Mouse (Mus musculus) c-Kit-negative CD71-positive TER-119-positive erythroid progenitor cells, embryonic 14.5 days (primary cell): ENCODE results near the gene Hbq1b.

Experiments used
- DNase-seq: peaks from one replicate; pipeline ENCODE4 v3.0.0-alpha.2; 2013; ENCODE audit warnings: low read depth, low spot score

Hbq1b gene

DNA sequence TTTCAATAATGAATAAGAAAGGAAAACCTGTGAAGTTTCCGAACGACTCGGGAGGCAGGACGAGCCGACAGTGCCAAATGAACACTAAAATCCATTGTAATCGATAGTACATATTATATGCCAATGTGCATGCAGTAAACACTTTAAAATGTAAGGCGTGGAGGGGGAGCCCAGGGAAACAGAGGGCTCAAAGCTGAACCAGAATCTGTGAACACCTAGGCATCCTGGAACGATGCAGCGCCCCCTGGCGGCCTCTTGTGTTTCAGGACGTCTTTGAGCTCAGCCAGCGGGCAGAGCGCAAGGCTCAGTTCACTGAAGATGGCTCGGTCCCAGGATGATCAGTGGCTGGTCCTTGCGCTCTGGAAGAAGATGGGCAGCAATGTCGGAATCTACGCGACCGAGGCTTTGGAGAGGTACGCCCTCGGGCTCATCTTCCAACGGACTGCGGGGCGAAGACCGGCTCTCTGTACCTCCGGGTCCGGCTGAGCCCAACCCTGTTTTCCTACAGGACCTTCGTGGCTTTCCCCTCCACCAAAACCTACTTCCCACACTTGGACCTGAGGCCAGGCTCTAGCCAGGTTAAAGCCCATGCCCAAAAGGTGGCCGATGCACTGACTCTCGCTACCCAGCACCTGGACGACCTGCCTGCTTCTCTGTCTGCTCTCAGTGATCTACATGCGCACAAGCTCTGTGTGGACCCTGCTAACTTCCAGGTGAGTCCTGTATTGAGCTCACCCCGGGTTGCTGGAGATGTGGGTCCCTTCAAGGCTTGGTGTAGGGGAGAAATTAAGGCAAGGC lies at the start of gene Hbq1b:
Gene Hbq1b (plus strand): TSS at position 271 of the 798 bp plus-strand sequence.
- peak; percentile 79 for DNase-seq

DNA sequence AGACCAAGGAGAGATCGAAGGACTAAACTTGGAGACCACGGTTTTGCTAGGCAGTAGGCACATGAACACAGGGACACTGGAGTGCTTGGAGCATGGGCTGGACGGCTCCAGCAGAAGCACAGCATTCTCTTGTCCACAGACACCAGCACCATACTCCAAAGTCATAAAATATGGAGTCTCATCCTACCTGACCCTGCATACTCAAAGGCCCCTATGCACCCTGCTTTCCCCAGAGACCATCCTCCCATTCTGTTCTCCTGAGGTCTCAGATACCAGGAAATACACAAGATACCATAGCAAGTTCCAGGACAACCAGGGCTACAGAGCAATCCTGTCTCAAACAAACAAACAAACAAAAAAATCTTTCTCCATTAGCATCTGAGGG lies 49.4 kb upstream of the Hbq1b start:
- DNase-seq, result no peak

DNA sequence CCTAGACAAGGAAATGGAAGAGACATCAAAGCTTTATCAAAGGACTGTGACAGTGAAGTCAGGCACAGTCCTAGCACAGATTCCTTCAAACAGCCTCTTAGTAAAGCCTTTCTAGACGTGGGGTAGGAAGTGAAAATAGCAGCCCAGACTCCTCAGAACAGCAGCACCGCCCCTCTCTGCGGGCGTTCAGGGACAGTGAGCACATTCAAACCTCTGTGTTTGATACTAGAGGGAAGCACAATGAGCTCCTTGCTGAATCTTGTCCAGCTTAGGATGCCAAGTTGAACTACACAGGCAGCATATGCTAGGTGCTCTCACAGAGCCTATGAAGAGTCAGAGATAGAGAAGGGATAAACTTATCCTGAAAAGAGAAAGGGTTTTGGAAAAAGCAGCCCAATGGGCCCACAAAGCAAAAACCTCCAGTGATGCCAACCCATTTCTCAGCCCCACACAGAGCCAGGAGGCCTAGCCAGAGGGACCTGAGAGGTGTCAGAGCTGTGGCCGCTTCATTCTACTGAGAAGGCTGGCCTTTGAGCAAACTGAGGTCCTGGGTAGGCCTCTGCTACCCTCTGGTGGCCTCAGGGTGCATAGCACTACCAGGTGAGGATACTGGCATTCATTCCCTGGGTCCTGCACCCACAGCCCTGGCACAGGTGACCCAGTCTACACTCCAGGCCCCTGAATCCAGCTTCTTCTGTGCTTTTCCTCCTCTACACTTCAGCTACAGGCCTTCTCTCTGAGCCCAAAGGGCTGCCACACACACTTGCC lies 48.5 kb upstream of the Hbq1b start:
- DNase-seq, result peak; percentile 80

DNA sequence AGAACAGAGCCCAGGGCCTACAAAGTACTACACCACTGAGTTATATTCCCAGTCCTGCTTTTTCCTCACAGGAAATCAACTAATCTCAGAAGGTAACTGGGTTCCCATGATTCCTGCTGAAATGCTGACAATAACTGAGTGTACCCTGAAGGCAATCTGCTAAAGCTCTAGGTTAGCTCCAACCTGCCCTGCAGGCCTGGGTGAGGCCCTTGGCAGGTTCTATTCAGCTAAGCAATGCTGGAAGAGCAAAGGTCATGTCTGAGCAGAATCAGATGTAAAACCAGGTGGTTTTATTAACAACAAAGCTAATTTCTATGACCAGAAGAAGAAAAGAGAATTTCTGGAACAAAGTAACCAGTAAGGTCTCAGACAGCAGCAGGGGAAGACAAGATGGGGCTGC lies 45.4 kb upstream of the Hbq1b start:
- no peak for DNase-seq

DNA sequence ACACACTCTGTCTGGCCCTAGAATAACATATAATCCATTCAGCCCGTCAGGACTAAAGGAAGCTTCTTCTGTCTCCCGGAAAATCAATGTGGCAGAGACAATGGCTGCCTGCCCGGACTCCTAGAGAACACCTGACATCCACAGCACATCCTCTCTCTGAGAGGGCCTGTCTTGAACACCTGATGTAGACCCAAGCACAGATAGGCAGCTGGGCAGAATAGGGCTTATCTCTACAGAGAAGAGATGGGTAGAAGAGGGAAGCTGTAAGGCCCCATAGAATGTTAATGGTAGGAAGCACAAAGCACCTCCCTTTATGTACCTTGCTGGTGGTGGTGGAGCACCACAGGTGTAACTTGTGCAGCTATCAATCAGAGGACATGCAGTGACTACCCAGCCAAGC lies 44.6 kb upstream of the Hbq1b start:
- no peak for DNase-seq

DNA sequence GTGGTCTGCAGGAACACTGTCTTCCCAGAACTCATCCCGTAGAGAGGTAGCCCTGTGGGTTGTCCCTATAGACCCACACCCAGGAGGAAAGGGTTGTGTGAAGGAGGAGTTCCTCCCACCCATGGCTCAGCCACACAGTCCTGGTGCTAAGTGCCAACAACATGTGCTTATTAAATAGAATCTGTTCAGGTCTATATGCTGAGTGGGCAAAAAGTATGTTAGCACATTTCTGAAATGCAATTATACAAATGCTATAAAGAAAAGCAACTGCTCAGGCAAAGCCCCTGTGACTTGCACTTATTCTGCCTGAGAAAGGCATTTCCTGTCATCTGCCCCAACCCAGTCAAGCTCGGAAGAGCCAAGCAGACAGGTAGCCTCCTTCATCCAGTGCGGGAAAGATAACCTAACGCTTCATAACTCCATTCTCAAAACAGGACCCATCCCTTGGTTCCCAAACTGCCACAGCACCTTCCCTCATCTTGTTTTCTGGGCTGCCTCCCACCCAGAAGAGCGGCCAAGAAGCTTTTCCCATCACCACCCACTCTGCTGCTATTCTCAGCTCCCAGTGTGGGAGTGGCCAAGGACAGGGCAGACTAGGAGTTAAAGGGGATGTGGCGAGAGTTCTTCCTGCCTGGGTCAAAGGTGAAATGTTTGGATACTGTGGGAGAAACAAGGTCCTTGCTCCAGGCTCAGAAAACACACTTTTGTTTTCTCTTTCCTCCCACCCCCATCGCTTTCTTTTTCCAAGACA lies 43.4 kb upstream of the Hbq1b start:
- DNase-seq, result no peak

DNA sequence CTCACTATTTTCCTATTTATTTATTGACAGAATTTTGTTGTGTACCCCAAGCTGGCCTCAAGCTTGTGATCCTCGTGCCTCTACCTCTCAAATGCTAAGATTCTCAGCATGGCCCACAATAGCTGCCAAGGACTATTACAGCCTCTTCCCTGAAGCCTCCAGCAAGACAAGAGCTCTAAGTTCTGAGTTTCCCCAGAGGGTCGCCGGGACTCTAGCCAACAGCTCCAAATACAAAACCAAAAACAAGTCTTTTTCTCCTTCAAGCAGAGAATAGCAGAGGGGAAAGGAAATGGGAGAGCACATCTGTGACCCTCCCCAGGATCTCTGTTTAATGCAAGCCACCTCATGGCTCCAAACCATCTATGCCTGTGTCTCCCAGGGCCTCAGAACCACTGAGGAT lies 42.7 kb upstream of the Hbq1b start:
- no peak for DNase-seq

DNA sequence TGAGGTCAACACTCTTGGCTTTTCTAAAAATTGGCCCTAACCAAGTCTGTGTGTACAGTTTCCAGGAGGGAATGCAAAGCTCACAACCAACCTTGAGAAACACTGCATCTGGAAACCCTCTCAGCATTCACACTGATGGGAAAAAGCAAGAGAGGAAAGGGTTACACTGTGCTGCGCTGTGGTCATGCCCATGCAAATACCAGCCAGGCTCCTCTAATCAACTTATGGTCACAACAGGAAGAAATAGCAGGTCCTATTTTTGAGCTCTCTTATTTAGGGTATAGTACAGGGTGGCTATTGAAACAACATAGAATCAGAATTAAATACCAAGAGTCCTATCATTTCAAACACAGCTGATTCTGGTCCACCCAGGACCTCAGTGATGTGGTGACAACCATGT lies 42.1 kb upstream of the Hbq1b start:
- no peak for DNase-seq

DNA sequence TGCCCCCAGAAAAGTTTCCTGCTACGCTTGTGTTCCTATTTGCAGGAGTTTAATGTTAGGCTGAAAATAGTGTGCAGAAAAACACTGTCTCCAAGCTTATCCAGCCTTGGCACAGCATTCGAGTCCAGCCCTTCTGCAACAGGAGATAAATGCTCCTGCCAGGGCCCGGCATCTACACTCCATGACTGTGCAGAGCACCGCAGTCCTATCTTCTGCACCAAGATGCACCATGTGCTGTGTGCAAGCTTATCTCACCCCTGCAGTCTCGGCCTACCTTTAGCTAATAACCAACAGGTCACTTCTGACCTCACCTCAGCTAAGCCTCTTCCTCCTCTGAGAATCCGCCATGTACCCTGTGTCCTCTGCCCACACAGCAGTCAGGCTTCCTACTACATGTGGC lies 41.2 kb upstream of the Hbq1b start:
- DNase-seq, result peak; percentile 89

DNA sequence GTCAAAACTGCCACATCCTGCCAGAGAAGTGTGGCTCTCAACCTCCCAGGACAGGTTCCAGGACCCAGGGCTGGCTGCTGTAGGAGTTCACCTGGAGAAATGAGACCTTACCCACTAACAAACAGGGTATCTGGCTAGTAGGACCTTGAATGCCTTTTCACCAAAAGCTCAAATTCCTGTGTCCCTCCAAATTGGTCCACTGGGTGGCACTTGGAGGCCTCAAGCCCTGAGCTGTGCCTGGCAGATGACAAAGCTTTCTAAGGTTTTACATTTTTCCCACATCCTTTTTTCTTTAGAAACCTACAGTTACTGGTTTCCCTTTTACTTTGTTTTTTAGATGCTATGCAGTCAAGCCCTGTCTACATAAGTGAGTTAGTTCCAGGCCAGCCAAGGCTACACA lies 39.7 kb upstream of the Hbq1b start:
- DNase-seq, result no peak

DNA sequence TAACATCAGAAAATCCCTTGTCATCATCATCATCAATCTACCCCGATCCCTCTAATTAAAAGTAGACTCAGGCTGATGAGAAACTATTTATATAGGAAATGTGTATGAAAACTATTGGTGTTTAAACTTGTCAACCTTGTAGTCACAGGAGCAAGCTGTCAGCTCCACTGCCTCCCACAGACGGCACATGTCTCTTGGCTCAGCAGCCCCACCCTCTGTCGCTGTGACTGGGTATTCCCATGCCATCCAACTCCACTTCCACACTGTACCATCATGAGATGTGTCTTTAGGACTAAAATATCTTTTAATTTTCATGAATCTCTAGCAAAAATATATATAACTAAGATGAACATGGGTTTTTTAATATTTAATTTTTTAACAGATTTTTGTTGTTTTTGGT lies 38.4 kb upstream of the Hbq1b start:
- DNase-seq, result no peak

DNA sequence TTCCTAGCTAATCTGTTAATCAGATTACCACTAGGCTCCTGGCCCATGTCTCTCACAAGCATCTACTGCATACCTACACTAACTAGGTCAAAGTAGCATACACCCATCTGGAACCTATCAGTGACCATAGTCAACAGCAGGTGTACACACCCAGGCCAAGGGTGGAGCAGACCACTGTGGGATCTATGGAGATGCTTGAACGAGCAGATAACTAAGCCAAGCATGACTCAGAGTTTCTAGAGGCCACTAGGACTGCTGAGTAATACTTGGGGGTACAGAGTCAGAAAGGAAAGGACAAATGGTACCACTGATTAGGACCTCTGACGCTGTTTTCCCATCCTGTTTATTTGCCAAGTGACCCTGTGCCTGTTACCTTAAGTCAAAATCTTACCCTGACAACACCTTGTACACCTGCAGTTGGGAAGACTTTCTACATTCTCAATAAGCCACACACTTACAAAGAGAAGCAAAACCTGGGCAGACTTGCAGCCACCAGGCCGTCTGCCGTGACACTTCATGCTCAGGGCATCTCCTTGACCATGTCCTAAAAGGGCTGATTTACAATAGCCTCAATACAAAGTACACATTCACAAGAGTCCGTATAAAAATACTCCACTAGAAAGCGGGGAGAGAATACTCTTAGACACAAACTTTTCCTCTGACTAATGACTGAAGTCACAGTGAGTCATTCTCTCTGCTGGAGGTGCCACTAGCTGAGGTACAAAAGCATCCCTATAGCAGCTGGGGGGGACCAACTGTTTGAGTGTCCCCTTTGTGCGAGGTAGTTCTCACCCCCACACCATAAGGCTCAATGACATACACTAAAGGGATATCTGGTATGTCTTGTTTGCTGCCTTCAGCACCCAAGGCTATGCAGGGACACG lies 35.6 kb upstream of the Hbq1b start:
- DNase-seq, result peak; percentile 96

DNA sequence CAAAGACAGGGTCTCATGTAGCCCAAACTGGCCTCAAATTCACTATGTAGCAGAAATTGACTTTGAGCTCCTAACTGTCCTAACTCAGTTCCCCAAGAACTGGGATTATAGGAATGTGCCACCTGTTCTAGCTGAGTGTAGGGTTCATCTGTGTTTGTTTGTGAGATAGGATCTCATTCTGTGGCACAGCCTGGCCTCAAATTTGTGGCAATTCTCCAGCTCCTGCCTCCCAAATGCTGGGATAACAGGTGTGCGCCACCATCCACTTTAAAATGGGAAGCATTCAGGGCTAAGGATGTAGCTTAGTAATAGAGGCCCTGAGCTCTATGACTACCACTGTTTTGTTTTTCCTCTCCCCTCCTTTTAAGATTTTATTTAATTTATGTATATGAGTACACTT lies 33.6 kb upstream of the Hbq1b start:
- no peak for DNase-seq

DNA sequence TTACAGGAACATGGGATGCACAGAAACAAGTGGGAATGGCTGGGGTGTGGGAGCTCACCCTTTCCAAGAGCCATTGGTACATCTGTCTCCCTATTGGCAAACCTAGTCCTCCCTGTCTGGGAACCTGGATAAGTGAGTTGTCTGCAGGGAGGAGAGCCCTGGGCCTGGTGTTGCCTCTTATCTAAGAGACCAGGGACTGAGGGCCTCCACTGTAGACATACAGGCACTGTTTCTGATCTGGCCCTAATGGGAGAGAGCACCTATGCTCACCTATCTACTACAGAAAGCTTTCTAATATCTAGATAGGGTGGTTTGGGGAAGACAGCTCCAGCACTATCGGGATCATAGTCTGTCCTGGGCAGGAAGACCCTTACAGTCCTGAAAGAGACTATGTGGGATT lies 30.6 kb upstream of the Hbq1b start:
- DNase-seq, result peak; percentile 85

DNA sequence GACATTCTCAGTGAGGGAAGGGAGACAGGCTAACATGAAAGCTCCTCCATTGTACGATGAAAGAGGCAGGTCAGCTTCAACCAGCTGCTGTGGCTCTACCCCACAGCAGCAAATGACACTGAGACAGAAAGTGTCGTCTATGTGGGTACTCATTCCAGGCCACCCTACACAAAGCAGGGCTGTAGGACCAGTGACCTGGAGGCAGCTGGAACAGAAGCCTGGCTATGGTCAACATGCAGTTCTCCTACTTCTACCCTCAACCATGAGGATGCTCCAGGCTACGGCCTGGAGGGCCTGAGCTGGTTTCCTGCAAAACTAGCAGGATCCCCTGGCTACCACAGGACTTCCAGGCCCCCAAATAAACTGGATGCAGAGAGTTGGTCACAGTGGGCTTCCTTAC lies 30.2 kb upstream of the Hbq1b start:
- DNase-seq, result no peak

DNA sequence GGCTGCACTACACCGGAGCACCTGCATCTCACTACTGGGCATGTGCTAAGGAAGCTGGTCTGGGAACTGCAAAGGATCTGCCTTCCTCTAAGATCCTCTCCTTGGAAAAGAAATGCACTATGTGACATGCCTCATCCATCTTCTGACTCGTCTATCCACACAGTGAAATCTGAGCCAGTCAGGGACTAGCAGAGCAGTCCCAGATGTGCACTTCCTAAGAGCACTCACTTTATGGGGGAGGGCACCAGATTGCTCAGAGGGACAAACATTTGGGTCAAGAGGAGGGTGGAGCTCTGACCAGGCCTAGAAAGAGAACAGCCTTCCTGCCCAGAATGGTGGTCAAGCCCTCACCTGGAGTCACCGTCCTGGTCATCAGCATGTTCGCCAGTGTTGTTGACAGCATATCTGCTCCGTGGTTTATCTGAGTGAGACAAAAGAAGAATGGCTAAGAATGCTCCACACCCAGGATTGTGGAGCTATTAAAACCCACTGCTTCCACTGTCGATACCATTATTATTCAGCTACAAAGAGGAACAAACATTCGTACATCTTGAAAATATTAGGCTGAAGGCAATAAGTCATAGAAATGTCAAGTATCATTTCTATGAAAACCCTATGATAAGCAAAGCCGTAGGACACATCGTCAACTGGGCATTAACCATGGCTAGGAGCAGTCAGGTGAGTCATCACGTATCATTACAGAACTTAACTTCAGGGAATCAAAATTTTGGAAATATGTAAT lies 23.9 kb upstream of the Hbq1b start:
- DNase-seq, result no peak

DNA sequence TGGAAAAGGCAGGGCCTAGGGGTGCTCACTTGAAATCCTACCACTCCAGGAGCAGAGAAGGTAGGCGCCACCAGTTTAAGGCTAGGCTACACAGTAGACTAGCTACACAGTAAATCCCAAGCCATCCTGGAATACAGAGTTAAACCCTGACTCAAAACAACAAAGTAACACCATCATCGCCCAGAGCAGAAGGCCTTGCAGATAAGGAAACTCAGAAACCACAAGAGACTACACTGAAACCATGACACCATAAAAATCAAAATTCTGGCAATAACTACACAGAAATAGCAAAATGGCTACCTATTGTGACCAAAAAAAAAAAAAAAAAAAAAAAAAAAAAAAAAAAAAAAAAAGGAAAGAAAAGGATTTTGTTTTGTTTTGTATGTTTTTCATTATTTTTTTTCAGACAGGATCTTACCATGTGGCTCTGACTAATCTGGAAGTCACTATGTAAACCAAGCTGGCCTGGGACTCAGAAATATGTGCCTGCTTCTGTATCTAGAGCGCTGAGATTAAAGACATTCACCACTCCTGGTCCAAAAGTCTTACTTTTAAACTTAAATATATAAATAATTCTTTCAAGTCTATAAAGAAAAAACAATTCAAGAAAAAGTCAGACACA lies 21.5 kb upstream of the Hbq1b start:
- peak; percentile 79 for DNase-seq

DNA sequence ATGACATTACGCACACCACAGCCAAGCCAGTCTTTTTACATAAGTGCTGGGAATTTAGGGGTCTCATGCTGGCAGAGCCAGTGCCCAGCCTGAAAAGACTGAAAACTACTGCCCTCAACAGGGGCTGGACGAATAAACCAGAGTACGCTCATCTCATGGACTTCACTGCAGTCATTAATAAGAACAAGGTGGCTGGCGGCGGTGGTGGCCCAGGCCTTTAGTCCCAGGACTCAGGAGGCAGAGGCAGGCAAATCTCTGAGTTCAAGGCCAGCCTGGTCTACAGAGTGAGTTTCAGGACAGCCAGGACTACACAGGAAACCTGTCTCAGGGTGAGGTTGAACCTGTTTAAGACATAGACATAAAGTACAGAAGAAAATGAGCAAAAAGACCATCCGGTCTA lies 20.6 kb upstream of the Hbq1b start:
- no peak for DNase-seq

DNA sequence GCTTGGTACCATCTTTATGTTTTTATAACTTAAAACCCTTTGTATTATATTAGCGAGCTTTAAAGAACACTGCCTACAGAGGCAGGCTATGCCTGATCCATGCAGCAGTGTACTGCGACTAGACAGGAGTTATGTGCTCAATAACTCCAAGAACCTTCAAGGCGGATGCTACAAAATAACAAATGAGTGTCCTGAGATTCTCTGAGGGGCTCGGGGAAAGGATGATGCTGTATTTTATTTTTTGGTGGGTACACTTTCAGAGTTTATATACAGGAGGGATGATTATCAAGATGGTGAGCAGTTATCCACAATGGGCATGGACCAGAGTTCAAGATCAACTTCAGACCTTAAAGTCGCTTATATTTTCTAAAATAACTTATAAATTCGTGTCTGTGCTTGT lies 20.0 kb upstream of the Hbq1b start:
- no peak for DNase-seq

DNA sequence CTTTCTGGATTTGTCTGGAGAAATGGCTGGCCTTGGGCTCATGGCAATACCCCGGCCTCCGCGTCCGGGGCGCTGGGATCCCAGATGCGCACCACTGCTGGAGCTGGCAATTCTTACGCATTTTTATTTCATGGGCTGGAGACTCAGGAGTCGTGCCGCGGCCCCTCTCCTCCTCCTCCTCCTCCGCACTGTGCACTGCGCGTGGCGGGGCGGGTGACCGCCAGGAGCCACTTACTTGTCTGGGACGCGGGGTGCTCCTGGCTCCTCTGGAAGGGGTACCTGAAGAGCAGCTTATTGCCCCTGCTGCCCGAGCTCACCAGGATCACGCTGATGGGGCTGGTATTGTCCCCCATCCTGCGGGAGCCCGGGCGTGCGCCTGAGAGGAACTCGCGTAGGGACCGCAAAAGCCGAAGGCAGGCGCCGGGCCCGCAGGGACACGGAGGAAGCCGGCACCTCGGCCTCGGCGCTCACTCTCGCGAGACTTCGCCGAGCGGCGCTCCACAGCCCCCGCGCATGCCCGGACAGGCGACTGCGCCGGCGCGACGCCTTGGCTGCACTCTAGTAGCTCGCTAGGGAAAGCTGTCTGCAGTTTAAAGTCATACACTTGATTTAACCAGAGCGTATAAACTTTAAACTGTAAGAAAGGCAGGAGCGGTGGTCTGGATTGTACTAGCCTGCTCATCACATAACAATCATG lies 19.4 kb upstream of the Hbq1b start, which contains the start of gene Nprl3:
Gene Nprl3 (minus strand): TSS at position 520 of the 697 bp plus-strand sequence.
- peak; percentile 86 for DNase-seq
